Mouse (Mus musculus): ENCODE data around the gene Bms1.

The Bms1 gene

DNA sequence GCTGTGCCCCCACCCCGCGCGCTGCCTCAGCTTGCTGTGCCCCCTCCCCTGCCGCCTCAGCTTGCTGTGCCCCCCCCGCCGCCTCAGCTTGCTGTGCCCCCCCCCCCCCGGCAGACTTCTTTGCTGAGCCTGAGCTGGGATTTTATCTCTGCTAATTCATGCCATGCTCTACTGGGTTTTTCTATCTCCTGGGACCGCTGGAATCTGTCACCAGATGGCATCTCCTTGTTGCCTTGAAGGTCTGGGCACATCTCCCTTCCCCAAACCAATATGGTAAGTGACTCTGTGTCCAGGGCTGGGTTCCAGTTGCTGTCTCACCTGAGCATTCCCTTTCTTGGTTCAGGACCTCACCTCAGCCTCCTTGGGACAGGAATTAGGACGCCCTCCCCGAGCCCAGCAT, 41.7 kb downstream of the Bms1 start:
- TF ChIP-seq GATA4 (IDR thresholded peaks at IDR 0.05; ENCODE audit: insufficient replicate concordance, low read length), result no peak

DNA sequence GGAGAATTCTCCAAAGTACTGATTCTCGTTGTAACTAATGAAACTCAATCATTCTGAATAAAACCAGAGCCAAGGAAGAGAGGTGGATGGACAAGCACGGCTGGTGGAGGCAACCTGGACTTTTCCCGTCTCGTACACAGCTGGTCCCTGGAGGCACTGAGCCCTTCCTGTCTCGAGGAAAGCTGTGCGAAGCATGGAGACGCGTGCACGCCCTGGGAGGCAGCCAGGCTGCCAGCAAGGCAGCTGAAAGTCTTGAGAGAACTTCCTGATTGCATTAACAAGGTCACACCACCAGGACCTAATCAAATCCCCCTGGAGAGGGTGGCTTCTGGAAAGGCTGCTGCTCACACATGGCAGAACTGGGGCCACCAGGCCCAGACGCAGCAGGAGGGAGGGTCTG, 43.3 kb downstream of the Bms1 start:
- TF ChIP-seq GATA4 (IDR thresholded peaks at IDR 0.05; ENCODE audit: insufficient replicate concordance, low read length), result no peak

DNA sequence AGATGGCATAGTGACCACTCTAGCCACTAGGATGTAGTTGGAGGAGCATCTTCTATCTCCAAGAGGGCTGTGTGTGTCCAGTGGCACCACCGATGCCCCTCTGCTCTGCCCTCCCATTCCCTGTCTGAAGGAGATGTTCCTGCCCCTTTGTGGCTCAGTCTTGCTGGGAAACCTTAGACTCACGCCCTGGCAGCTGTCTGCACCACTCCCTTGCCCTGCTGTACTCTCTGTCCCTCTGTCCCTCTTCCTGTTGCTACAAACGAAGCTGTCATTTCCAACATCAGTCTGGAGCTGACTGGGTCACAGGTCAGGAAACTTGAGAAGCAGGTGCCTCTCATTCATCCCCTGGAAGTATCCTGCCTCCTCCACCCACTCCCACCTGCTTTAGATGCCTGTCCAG, 43.8 kb downstream of the Bms1 start:
- no peak for TF ChIP-seq GATA4 (IDR thresholded peaks at IDR 0.05; ENCODE audit: insufficient replicate concordance, low read length)

DNA sequence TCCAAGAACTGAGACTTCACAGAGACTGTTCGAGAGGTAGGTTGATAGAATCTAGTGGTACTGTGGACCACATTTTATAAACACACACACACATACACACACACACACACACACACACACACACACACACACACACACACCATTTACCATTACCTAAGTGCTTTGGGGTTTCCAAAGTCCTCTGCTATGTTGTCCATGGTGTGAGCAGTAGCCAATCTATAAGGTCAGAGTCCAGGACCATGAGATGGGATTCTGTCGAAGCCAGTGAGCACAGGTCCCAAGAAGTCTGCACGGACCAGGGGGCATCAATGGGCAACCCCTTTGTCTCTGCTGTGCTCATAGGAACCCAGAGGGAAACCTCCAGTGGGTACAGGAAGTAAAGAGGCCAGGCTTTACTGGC, 44.2 kb downstream of the Bms1 start:
- TF ChIP-seq GATA4 (IDR thresholded peaks at IDR 0.05; ENCODE audit: insufficient replicate concordance, low read length), result no peak

DNA sequence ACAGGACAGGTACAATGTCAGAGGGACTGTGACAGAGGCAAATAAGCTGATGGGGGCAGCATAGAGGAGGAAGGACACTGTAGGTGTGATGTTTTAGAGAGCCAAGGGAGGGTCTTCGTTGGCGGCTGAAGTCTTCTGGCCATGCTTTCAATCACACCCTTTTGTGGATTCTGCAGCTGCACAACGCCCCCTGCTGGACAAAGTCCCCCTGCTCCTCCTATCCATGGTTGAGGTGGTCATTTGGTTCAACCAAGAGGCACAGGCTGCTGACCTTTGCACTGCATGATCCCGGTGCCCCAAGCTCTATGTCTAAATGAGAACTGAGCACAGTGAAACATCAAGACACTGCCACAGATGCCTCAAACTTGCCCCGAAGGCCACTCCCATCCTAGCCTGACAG, 46.0 kb downstream of the Bms1 start:
- TF ChIP-seq GATA4 (IDR thresholded peaks at IDR 0.05; ENCODE audit: insufficient replicate concordance, low read length), result no peak

DNA sequence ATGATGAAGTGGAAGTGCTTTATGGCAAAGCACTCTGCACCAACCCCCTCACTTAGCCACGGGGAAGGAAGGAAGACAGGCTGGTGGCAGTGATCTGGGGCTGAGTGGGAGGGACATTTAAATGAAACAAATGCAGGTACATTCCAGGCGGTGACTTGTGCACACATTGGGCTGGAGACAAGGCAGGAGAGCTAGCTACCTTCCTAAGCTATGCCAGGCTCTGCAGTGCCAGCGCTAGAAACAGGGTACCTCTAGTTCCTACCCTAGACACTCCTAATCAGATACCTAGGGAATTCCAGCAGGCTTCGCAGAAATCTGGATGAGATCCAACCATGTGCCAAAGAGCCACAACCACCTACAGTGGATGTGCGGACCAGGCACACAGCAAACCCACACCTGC, 46.5 kb downstream of the Bms1 start:
- TF ChIP-seq GATA4 (IDR thresholded peaks at IDR 0.05; ENCODE audit: insufficient replicate concordance, low read length), result no peak

DNA sequence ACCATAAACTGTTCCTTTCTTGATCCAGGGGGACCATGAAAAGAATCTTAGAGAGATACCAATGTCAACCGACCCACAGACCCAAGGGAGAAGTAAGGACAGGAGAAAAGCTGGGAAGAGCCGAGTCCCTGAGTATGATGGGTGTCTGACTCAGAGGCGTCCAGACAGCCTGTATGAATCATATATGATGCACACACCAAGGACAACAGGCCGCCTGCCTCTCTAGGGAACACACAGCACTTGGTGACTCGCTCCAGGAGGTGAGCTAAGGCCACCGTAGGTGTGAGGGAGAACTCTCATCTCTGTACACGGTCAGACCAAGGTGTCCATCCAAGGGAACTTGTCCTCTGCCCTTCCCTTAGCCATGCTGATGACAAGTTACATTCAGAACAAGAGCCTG, 51.8 kb downstream of the Bms1 start:
- no peak for TF ChIP-seq GATA4 (IDR thresholded peaks at IDR 0.05; ENCODE audit: insufficient replicate concordance, low read length)

DNA sequence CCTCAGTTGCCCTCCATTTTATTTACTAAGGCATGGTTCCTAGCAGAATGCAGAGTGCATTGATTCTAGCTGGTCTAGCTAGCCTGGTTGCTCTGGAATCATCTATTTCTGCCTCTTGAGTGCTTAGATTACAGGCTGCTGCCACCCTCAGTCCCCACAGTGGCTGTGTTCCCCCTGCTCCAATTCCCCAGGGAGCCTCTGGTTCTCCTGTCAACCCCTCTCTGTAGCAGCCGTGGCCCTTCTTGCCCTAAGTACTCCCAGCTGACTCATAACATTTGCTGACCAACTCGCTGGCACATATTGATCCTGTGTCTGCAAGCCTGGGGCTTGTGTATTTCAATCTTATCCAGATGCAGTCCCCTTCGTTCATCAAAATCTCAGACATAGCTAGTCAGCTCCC, 53.1 kb downstream of the Bms1 start:
- no peak for TF ChIP-seq GATA4 (IDR thresholded peaks at IDR 0.05; ENCODE audit: insufficient replicate concordance, low read length)

DNA sequence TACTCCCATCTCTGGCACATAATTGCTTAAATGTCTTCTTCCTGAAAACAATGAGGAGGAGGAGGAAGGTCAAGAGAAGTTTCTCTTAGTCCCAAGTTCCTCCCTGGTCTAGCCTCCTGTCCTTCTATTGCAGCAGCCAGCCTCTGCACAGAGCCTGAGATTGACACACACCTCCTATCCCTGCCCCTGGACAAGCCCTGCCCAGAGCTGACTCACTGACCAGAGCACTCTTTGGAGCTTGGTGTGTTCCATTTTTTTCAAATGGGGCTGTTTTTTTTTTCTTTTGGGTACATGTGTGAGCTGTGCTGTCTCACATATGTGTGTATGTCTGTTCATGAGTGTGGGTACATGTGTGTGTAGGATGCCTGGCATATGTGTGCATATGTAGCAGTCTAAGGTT, 53.5 kb downstream of the Bms1 start:
- no peak for TF ChIP-seq GATA4 (IDR thresholded peaks at IDR 0.05; ENCODE audit: insufficient replicate concordance, low read length)

DNA sequence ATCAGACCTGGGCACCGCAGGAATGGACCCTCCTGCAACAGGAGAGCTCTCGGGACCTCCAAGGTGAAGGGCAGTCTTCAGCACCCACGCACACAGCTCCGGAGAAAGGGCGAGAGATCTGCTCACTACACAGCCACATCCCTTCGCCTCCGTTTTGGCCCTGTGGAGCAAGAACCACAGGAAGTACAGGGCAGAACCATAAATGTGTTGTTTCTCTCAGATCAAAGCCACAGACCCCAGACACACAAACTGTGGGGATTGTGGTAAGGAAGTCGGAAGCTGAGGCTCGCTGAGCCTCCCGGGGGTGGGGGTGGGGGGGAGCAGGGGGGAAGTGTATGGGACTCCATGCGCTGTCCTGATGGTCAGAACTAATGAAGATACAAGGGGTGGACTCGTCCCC, 68.9 kb downstream of the Bms1 start:
- TF ChIP-seq GATA4 (IDR thresholded peaks at IDR 0.05; ENCODE audit: insufficient replicate concordance, low read length), result no peak

DNA sequence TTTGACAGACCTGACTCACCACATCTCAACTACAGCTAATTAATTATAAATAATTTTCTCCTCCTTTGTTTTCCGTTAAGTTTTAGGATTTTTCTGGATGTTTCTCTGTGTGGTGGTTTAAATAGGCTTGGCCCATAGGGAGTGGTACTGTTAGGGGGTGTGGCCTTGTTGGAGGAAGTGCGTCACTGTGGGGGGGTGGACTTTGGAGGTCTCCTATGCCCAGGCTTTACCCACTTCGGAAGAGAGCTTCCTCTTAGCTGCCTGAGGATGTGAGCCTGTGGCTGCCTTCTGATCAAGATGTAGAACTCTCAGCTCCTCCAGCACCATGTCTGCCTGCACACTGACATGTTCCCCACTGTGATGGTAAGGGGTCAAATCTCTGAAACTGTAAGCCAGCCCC, 71.1 kb downstream of the Bms1 start:
- no peak for TF ChIP-seq GATA4 (IDR thresholded peaks at IDR 0.05; ENCODE audit: insufficient replicate concordance, low read length)

DNA sequence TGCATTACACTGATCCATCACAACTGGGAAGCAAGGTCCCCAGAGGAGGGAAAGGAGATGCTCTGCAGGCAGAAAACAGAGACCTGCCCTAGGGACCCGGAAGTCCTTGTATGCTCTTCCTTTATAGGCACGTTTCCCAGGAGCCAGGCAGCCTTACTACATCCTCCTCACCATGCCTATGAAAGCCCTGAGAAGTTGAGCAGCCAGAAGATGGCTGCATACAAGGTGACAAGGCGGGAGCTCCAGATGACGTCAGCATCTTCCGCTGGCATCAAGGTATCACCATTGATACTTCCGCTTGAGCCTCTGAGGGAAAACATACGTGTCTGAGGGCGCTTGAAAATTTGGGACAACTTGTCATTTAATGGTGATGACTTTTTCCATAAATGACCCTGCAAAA, 72.0 kb downstream of the Bms1 start:
- TF ChIP-seq GATA4 (IDR thresholded peaks at IDR 0.05; ENCODE audit: insufficient replicate concordance, low read length), result no peak

DNA sequence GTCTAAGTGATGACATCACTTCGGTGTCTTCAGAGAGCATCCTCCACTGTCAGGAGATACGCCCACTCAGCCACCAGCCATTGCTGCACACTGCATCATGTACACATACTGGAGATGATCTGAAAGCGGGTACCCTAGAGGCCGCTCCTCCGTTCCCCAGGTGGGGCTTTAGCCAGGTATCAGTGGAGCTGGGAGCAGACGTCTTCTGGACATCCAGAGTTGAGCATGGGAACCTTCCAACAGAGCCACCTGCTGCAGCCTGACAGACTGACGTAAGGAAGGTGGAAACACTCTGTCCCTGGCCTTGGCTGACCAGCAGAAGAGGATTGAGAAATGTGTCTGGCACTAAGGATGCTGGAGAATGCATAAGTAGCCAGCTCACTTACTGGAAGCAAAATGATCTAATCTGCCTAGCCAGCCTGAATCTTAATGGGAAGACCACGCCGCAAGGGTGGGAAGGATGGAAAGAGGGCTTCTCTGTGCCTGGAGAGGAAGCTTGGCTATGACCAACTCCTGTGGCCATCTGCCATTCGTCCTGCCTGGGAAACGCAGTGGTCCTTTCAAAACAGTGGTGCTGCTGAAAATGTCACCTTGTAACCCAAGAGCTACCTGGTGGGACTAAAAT, 77.3 kb downstream of the Bms1 start:
- TF ChIP-seq GATA4 (IDR thresholded peaks at IDR 0.05; ENCODE audit: insufficient replicate concordance, low read length), result no peak

DNA sequence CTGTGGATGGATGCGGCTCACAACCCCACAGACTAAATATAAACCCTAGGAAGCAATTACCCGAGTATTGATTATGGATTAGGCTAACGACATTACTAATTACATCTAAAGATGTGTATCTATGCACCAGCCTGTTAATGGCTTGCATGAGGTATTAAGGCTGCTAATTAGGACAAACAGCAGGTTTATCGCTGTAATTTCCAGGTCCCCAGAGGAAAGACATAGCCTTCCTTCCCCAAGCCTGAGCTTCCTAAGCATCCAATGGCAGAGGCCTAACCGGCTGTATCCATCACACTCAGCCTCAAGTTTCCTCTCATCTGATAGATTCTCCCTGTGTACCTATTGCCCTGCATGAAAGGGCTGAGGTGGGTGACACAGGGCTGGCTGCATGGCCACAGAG, 81.6 kb downstream of the Bms1 start:
- TF ChIP-seq GATA4 (IDR thresholded peaks at IDR 0.05; ENCODE audit: insufficient replicate concordance, low read length), result no peak

DNA sequence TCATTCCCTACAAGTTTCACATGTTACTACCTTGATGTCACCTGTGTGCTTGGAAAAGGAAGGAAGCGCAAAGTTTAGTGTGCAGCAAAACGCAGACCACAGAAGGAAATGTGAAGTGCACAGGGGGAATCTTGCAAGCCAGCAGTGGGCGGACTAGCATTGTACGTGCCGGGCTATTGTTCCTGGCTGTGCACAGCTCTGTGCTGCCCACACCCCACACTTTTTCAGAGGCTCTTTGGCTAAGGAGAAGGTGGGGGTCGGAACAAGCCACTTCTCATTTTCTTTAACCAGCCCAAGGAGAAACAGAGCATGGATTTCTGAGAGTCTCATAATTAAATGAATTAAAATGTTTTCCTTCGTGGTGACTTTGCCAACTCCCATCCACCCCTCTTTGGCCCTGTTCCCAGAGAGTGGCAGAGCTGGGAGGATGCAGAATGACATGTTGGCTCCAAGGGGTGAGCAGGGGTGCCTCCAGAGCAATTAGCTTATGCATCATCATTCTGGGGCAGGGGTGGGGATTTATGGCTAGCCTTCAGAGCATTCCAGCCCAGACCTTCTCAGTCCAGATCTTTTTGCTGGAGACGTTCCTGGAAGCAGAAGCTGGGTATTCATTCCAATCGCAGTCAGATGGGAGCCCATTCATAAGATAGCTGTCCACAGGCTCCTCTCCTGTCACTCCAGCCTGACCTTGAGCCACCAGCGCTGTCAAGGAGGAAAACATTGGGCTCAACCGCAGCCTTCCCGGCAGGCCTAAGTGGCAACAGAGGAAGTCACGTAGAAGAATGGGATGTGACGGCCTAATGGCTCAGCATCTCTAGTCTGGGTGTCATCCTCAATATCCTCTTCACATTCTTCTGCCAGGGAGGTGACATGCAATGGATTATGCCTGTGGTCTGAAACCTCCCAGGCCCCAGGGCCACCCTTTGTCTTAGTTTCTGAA, 82.5 kb downstream of the Bms1 start:
- TF ChIP-seq GATA4 (IDR thresholded peaks at IDR 0.05; ENCODE audit: insufficient replicate concordance, low read length), result no peak

DNA sequence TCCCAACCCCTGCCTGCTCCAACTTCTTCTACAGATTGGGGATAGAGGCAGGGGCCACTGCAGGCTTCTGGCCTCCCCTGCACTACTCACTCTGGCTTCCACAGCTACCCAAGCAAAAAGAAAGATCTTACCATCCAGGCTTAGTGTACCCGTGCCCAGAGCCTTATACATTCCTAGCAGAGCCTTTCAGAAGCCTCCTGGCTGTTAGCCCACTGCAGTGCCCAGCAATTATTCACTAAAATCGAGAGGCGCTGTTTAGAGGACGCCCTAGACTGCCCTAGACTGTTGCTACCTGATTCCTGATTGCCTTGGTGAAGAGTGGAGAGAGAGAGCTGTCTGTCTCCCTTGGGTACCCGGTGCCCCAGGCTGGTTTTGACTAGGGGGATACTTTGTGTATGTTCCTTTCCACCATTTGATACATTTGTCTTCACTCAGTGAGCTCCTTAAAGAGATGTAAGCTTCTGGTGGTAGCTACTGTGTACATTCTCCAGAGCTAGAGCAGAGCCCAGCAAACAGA, 83.3 kb downstream of the Bms1 start:
- no peak for TF ChIP-seq GATA4 (IDR thresholded peaks at IDR 0.05; ENCODE audit: insufficient replicate concordance, low read length)

All from liver, adult (tissue).